Mouse (Mus musculus) limb, embryonic 12.5 days (tissue): ENCODE results near the gene G430095P16Rik. TPM values are rescaled to one million over a fixed set of nuclear protein-coding genes. Genes with fewer than 3 reads are reported as not detected.

ENCODE experiments used
- ATAC-seq: fragments of 200-750 bp; cut with Nextera tagmentation; 2 replicates; pipeline ENCODE4 v1.8.0; 2017; ENCODE audit warnings: low read depth, moderate TSS enrichment; ENCODE audit not compliant: insufficient number of reproducible peaks, insufficient read depth, low FRiP score, low TSS enrichment
- H3K27ac ChIP-seq: fragments of 300-500 bp; sonication (generic); 2 replicates; pipeline ENCODE4 v1.5.1; 2016; ENCODE audit warnings: mild to moderate bottlenecking, moderate library complexity
- H3K27me3 ChIP-seq: fragments of 300-500 bp; sonication (generic); 2 replicates; pipeline ENCODE4 v1.6.1; 2016; ENCODE audit warnings: mild to moderate bottlenecking, moderate library complexity
- H3K36me3 ChIP-seq: fragments of 300-500 bp; sonication (generic); 2 replicates; pipeline ENCODE4 v1.6.1; 2016; ENCODE audit warnings: mild to moderate bottlenecking, moderate library complexity
- H3K4me1 ChIP-seq: fragments of 300-500 bp; sonication (generic); replicated peaks from 2 replicates; pipeline ENCODE4 v1.6.1; 2016
- H3K4me2 ChIP-seq: fragments of 300-500 bp; sonication (generic); 2 replicates; pipeline ENCODE4 v1.6.1; 2016; ENCODE audit warnings: mild to moderate bottlenecking, moderate library complexity
- H3K4me3 ChIP-seq: fragments of 300-500 bp; sonication (generic); replicated peaks from 2 replicates; pipeline ENCODE4 v1.5.1; 2016; ENCODE audit warnings: mild to moderate bottlenecking
- H3K9ac ChIP-seq: fragments of 300-500 bp; sonication (generic); replicated peaks from 2 replicates; pipeline ENCODE4 v1.6.1; 2016; ENCODE audit warnings: mild to moderate bottlenecking, moderate library complexity
- H3K9me3 ChIP-seq: fragments of 300-500 bp; sonication (generic); 2 replicates; pipeline ENCODE4 v1.6.1; 2016; ENCODE audit warnings: mild to moderate bottlenecking, moderate library complexity
- WGBS: fragments of 180-500 bp; shearing (Covaris S2); methylation state at CpG from one replicate; pipeline ENCODE4 v1.1.7; 2016; 5-methylcytosine and 5-hydroxymethylcytosine counted together
- polyA plus RNA-seq: library from polyadenylated mRNA; unstranded; fragments of >200 nt; fragmentation: Nextera tagmentation; extraction: Ambion mirVana; gene quantifications from 2 replicates; pipeline ENCODE4 v1.2.1, GENCODE M21; 2016

G430095P16Rik gene
- polyA plus RNA-seq: 9.7 and 11.8 TPM in 2 replicates

- H3K9ac ChIP-seq: peak within 1 kb of the TSS; percentile 65
- H3K4me2 ChIP-seq: peak within 1 kb of the TSS; percentile 54
- peaks cover 81% of the 10 kb centered on the region for H3K36me3 ChIP-seq
- peaks cover 80% of the 10 kb centered on the region for H3K4me1 ChIP-seq
- H3K27me3 ChIP-seq: peaks cover 12% of the 10 kb centered on the region
- H3K9me3 ChIP-seq: no peaks in the 10 kb centered on the region
- peak within 1 kb of the TSS; percentile 99 for H3K27ac ChIP-seq
- ATAC-seq: peak; percentile 91
- H3K4me3 ChIP-seq: peak within 1 kb of the TSS; percentile 27
- WGBS: 7% methylated on average over 10 of the region's 10 CpGs
Observed at GRCm38 (mm10) chr8:84722850-84723570, at the start of gene G430095P16Rik. TSS of gene G430095P16Rik (plus strand) at chr8:84723007.

- H3K4me2 ChIP-seq: no peak overlapping the region
- no peak overlapping the region for H3K9ac ChIP-seq
- no peak overlapping the region for H3K27ac ChIP-seq
- H3K27me3 ChIP-seq: no peaks in the 10 kb centered on the region
- no peaks in the 10 kb centered on the region for H3K4me1 ChIP-seq
- 93% methylated on average over 5 of the region's 5 CpGs for WGBS
- ATAC-seq: no peak
- no peak overlapping the region for H3K4me3 ChIP-seq
- peaks cover 68% of the 10 kb centered on the region for H3K36me3 ChIP-seq
- H3K9me3 ChIP-seq: no peaks in the 10 kb centered on the region
Observed at GRCm38 (mm10) chr8:84677305-84677704, 45.5 kb upstream of the G430095P16Rik start.

- Histone ChIP-seq H3K9ac (no peak overlapping the region), H3K4me2 (no peak overlapping the region), H3K4me1 (peaks cover 17% of the 10 kb centered on the region), H3K36me3 (peaks cover 52% of the 10 kb centered on the region), H3K4me3 (no peak overlapping the region), H3K27ac (no peak overlapping the region), H3K9me3 (no peaks in the 10 kb centered on the region), H3K27me3 (no peaks in the 10 kb centered on the region)
- no peak for ATAC-seq
- WGBS: 87% methylated on average over 2 of the region's 2 CpGs
Observed at GRCm38 (mm10) chr8:84681476-84681875, 41.3 kb upstream of the G430095P16Rik start.

GRCm38 (mm10) chr8:84682257-84682656, 40.5 kb upstream of the G430095P16Rik start:
- WGBS: 87% methylated on average over 2 of the region's 2 CpGs
- no peak overlapping the region for H3K4me3 ChIP-seq
- H3K9ac ChIP-seq: no peak overlapping the region
- H3K9me3 ChIP-seq: no peaks in the 10 kb centered on the region
- no peak for ATAC-seq
- H3K36me3 ChIP-seq: peaks cover 45% of the 10 kb centered on the region
- no peak overlapping the region for H3K4me2 ChIP-seq
- H3K27me3 ChIP-seq: no peaks in the 10 kb centered on the region
- no peak overlapping the region for H3K27ac ChIP-seq
- H3K4me1 ChIP-seq: peaks cover 19% of the 10 kb centered on the region

GRCm38 (mm10) chr8:84684537-84684936, 38.3 kb upstream of the G430095P16Rik start:
- peaks cover 42% of the 10 kb centered on the region for H3K36me3 ChIP-seq
- H3K27me3 ChIP-seq: no peaks in the 10 kb centered on the region
- no peaks in the 10 kb centered on the region for H3K9me3 ChIP-seq
- WGBS: 71% methylated on average over 3 of the region's 3 CpGs
- no peak overlapping the region for H3K4me3 ChIP-seq
- ATAC-seq: no peak
- H3K4me2 ChIP-seq: no peak overlapping the region
- peaks cover 31% of the 10 kb centered on the region for H3K4me1 ChIP-seq
- H3K27ac ChIP-seq: no peak overlapping the region
- no peak overlapping the region; the same call in 1 of the 2 replicates for H3K9ac ChIP-seq

- H3K36me3 ChIP-seq: peaks cover 41% of the 10 kb centered on the region
- no peaks in the 10 kb centered on the region for H3K9me3 ChIP-seq
- 8% methylated on average over 20 of the region's 20 CpGs for WGBS
- H3K4me2 ChIP-seq: peak within 1 kb of the TSS; percentile 90
- H3K9ac ChIP-seq: peak within 1 kb of the TSS; percentile 99
- H3K27me3 ChIP-seq: no peaks in the 10 kb centered on the region
- peaks cover 39% of the 10 kb centered on the region for H3K4me1 ChIP-seq
- H3K27ac ChIP-seq: peak within 1 kb of the TSS; percentile 98
- ATAC-seq: 0 out of 2 replicates have a peak, but pooled peaks have one; percentile 6
- H3K4me3 ChIP-seq: peak within 1 kb of the TSS; percentile 99
Observed at GRCm38 (mm10) chr8:84686191-84687002, 36.4 kb upstream of the G430095P16Rik start, which contains the start of gene Trmt1. TSS of gene Trmt1 (plus strand) at chr8:84686307.

GRCm38 (mm10) chr8:84687003-84687704, 35.7 kb upstream of the G430095P16Rik start:
- Histone ChIP-seq H3K36me3 (peaks cover 38% of the 10 kb centered on the region), H3K4me1 (peaks cover 39% of the 10 kb centered on the region), H3K9ac (peak overlapping the region; percentile 99), H3K9me3 (no peaks in the 10 kb centered on the region), H3K27me3 (no peaks in the 10 kb centered on the region), H3K4me2 (peak overlapping the region; percentile 90), H3K4me3 (peak overlapping the region; percentile 99), H3K27ac (peak overlapping the region; percentile 98)
- WGBS: 1% methylated on average over 60 of the region's 62 CpGs
- ATAC-seq: peak; percentile 42

GRCm38 (mm10) chr8:84687705-84688100, 35.1 kb upstream of the G430095P16Rik start, which contains the start of gene Nacc1:
TSS of gene Nacc1 (minus strand) at chr8:84687862.
- Histone ChIP-seq H3K4me3 (peak within 1 kb of the TSS; percentile 99), H3K4me1 (peaks cover 39% of the 10 kb centered on the region)
- under 1% methylated on average over 35 of the region's 37 CpGs for WGBS

GRCm38 (mm10) chr8:84689091-84689915, 33.5 kb upstream of the G430095P16Rik start:
- H3K36me3 ChIP-seq: peaks cover 39% of the 10 kb centered on the region

More at GRCm38 (mm10) chr8:84687705-84688100, 35.1 kb upstream of the G430095P16Rik start, which contains the start of gene Nacc1:
- peak; percentile 35; the same call in 1 of the 2 replicates for ATAC-seq
- Histone ChIP-seq H3K4me2 (peak within 1 kb of the TSS; percentile 90), H3K36me3 (peaks cover 38% of the 10 kb centered on the region), H3K9ac (peak within 1 kb of the TSS; percentile 99), H3K27me3 (no peaks in the 10 kb centered on the region), H3K9me3 (no peaks in the 10 kb centered on the region), H3K27ac (peak within 1 kb of the TSS; percentile 98)

GRCm38 (mm10) chr8:84693332-84693731, 29.5 kb upstream of the G430095P16Rik start:
- no peak overlapping the region for H3K4me3 ChIP-seq
- 67% methylated on average over 4 of the region's 4 CpGs for WGBS
- H3K9ac ChIP-seq: no peak overlapping the region
- no peaks in the 10 kb centered on the region for H3K27me3 ChIP-seq
- H3K36me3 ChIP-seq: peaks cover 69% of the 10 kb centered on the region
- no peak overlapping the region for H3K4me2 ChIP-seq
- no peak overlapping the region for H3K27ac ChIP-seq
- H3K9me3 ChIP-seq: no peaks in the 10 kb centered on the region
- H3K4me1 ChIP-seq: peaks cover 15% of the 10 kb centered on the region
- ATAC-seq: no peak

More at GRCm38 (mm10) chr8:84689091-84689915, 33.5 kb upstream of the G430095P16Rik start:
- under 1% methylated on average over 47 of the region's 47 CpGs for WGBS
- Histone ChIP-seq H3K9ac (peak overlapping the region; percentile 82), H3K27ac (peak overlapping the region; percentile 85), H3K27me3 (no peaks in the 10 kb centered on the region), H3K4me2 (peak overlapping the region; percentile 77), H3K4me3 (peak overlapping the region; percentile 82), H3K9me3 (no peaks in the 10 kb centered on the region), H3K4me1 (peaks cover 39% of the 10 kb centered on the region)
- ATAC-seq: peak; percentile 78
